Mouse (Mus musculus) embryonic facial prominence, embryonic 14.5 days (tissue): ENCODE measurements around the gene Adamts6. TPM values are rescaled to one million over a fixed set of nuclear protein-coding genes. Genes with fewer than 3 reads are reported as not detected.

Source experiments
- polyA plus RNA-seq: library from polyadenylated mRNA; unstranded; fragments of >200 nt; fragmentation: Nextera tagmentation; extraction: Ambion mirVana; gene quantifications from 2 replicates; pipeline ENCODE4 v1.2.1, GENCODE M21; 2014

Gene Adamts6
- polyA plus RNA-seq, 1 experiment from 2014 or later, result 3.1 TPM

Other genes starting within 250 kb of the Adamts6 start
- 20.2 and 21.5 TPM in 2 replicates for gene Nln, start 178.2 kb upstream of the Adamts6 start, polyA plus RNA-seq
- 8.0 and 8.9 TPM in 2 replicates for gene Sgtb, start 178.1 kb upstream of the Adamts6 start, polyA plus RNA-seq
- gene Trappc13, start 109.4 kb upstream of the Adamts6 start, polyA plus RNA-seq, result 50.6 and 50.8 TPM in 2 replicates
- 20.6 and 22.2 TPM in 2 replicates for gene Trim23, start 109.0 kb upstream of the Adamts6 start, polyA plus RNA-seq
- gene Cenpk, start 59.2 kb upstream of the Adamts6 start, polyA plus RNA-seq, result 52.3 and 53.4 TPM in 2 replicates
- gene Ppwd1, start 59.0 kb upstream of the Adamts6 start, polyA plus RNA-seq, result 11.9 and 13.1 TPM in 2 replicates